Mouse (Mus musculus) midbrain, embryonic 10.5 days (tissue): ENCODE measurements around the gene Pnrc1. TPM values are rescaled to one million over a fixed set of nuclear protein-coding genes. Genes with fewer than 3 reads are reported as not detected.
"Not testable (repeated sequence)": the region's sequence is repeated elsewhere in the genome, so short reads cannot be mapped to it uniquely, and the experiment has no call there.

ENCODE experiments used
- DNase-seq: peaks from one replicate; pipeline ENCODE4 v3.0.0-alpha.2; 2017; ENCODE audit warnings: low spot score
- H3K27ac ChIP-seq: fragments of 300-500 bp; sonication (generic); replicated peaks from 2 replicates; pipeline ENCODE4 v1.5.1; 2016; ENCODE audit warnings: mild to moderate bottlenecking
- H3K27me3 ChIP-seq: fragments of 300-500 bp; sonication (generic); 2 replicates; pipeline ENCODE4 v1.6.1; 2016; ENCODE audit warnings: low read depth, mild to moderate bottlenecking; ENCODE audit not compliant: poor library complexity, severe bottlenecking
- H3K36me3 ChIP-seq: fragments of 300-500 bp; sonication (generic); 2 replicates; pipeline ENCODE4 v1.6.1; 2016; ENCODE audit warnings: mild to moderate bottlenecking, moderate library complexity
- H3K4me1 ChIP-seq: fragments of 300-500 bp; sonication (generic); 2 replicates; pipeline ENCODE4 v1.6.1; 2016
- H3K4me3 ChIP-seq: fragments of 300-500 bp; sonication (generic); 2 replicates; pipeline ENCODE4 v1.5.1; 2016; ENCODE audit warnings: mild to moderate bottlenecking, moderate library complexity
- H3K9me3 ChIP-seq: fragments of 300-500 bp; sonication (generic); replicated peaks from 2 replicates; pipeline ENCODE4 v1.6.1; 2016; ENCODE audit warnings: mild to moderate bottlenecking
- whole genome bisulfite sequencing: fragments of 180-500 bp; shearing (Covaris S2); methylation state at CpG from one replicate; pipeline ENCODE4 v1.1.7; 2016; 5-methylcytosine and 5-hydroxymethylcytosine counted together
- polyA plus RNA-seq: library from polyadenylated mRNA; unstranded; fragments of >200 nt; fragmentation: Nextera tagmentation; extraction: Ambion mirVana; gene quantifications from 2 replicates; pipeline ENCODE4 v1.2.1, GENCODE M21; 2016

Gene Pnrc1
- 70.6 and 74.5 TPM in 2 replicates for polyA plus RNA-seq

DNA sequence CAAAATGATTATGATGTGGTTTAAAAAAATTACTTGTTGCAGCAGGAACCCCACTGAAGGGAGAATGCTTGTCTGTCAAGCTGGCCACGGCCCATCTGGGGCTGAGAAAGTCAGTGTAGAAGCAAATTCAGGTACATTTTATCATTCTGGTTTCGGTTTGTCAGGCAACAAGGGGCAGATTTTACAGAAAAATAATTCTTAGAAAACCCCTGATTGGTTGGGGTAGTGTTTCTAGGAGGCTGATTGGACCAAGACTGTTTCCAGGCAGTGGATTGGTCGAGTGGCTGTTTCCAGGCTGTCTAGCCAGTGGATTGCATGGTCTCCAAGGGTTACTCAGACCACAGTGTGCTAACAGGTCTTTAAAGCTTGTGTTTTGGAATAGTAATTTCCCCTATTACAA, at the start of gene Pnrc1:
Gene Pnrc1, minus strand, starts transcription at position 162 of the 400 bp plus-strand sequence.
- Histone ChIP-seq H3K27ac (no peak within 1 kb of the TSS), H3K9me3 (no peaks in the 10 kb centered on the region), H3K4me3 (no peak within 1 kb of the TSS), H3K4me1 (no peaks in the 10 kb centered on the region), H3K27me3 (no peaks in the 10 kb centered on the region), H3K36me3 (no peaks in the 10 kb centered on the region)
- no peak for DNase-seq
- 78% methylated on average over 3 of the region's 3 CpGs for WGBS

DNA sequence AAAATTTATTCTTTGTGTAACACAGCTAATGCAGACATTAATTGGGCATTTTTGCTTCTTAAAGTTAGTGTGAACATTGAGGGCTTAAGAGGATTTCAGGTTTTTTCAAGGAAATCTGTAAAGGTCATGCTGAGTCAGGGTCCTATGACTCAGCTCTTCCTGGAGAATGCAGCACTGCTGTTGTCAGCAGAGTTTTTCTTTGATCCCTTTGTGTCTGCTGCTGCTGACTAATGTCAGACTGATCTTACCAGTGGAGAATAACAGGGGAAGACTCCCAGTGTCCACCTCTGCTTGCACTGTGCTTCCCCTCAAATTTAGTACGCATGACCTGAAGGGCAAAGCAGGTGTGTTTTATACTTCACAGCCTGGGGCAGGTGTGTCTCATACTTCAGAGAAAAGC, 48.0 kb upstream of the Pnrc1 start:
- H3K4me3 ChIP-seq: no peak overlapping the region
- no peaks in the 10 kb centered on the region for H3K27me3 ChIP-seq
- DNase-seq: no peak
- no peaks in the 10 kb centered on the region for H3K4me1 ChIP-seq
- no peaks in the 10 kb centered on the region for H3K9me3 ChIP-seq
- WGBS: 92% methylated on average over 1 of the region's 1 CpGs
- no peak overlapping the region for H3K27ac ChIP-seq
- peaks cover 85% of the 10 kb centered on the region for H3K36me3 ChIP-seq

DNA sequence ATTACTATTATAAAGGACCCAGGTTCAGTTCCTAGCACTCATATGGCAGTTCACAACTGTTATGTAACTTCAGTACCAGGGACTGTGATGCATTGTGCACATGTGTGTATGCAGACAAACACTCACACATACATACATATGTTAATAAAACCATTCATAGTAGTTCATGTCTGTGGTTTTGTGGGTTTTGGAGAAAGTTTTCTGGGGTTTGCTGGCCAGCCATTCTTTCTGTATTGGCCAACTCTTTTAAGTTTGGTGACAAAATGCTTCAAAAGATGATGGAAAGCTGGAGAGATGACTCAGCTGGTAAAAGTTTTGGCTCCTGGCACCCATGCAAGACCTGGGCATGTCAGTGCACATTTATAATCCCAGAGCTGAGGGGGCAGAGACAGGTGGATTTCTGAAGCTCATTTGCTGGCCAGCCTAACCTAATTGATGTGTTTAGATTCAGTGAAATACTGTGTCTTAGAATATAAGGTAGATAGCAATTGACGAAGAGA, 43.0 kb upstream of the Pnrc1 start:
- H3K4me3 ChIP-seq: no peak overlapping the region
- no peaks in the 10 kb centered on the region for H3K27me3 ChIP-seq
- no peaks in the 10 kb centered on the region for H3K4me1 ChIP-seq
- H3K36me3 ChIP-seq: peaks cover 84% of the 10 kb centered on the region
- no peak overlapping the region for H3K27ac ChIP-seq
- no peaks in the 10 kb centered on the region for H3K9me3 ChIP-seq
- WGBS: 100% methylated on average over 1 of the region's 1 CpGs
- DNase-seq: no peak

DNA sequence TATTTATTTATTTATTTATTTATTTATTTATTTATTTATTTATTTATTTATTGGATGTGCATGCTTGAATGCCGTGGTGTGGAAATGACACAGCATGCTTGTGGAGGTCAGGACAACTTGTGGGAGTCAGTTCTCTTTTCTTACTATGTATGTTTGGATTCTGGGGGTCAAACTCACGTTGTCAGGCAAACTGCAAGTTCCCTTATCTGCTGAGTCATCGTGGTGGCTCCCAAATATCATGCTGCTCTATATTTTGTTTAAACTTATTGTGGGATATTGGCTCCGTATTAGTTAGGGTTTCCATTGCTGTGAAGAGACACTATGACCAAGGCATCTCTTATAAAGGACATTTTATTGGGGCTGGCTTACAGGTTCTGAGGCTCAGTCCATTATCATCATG, 41.2 kb upstream of the Pnrc1 start:
- DNase-seq: no peak
- no peak overlapping the region for H3K4me3 ChIP-seq
- H3K9me3 ChIP-seq: no peaks in the 10 kb centered on the region
- H3K4me1 ChIP-seq: no peaks in the 10 kb centered on the region
- 93% methylated on average over 4 of the region's 4 CpGs for WGBS
- no peaks in the 10 kb centered on the region for H3K27me3 ChIP-seq
- H3K36me3 ChIP-seq: peaks cover 91% of the 10 kb centered on the region
- no peak overlapping the region for H3K27ac ChIP-seq

DNA sequence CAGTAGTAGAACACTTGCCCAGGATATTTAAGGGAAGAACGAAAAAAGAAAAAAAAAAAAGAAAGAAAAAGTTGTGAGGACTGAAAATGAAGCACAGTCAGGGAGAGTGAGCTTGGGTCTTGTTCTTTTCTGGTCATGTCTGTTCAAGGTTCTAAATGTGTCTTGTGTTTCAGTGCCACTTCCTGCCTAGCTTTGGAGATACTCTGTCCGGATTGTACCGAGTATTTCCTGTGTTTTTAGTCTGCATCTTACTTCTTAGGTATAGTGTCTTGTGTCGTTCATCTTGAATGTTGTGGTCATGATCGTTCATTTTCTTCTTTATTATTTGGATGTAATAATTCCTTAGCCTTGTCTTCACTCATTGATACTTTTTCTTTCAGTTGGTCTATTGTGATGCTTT, 25.9 kb upstream of the Pnrc1 start:
- 85% methylated on average over 5 of the region's 5 CpGs for WGBS
- Histone ChIP-seq H3K9me3 (no peaks in the 10 kb centered on the region), H3K27ac (no peak overlapping the region), H3K4me1 (peaks cover 8% of the 10 kb centered on the region), H3K36me3 (peaks cover 33% of the 10 kb centered on the region), H3K27me3 (no peaks in the 10 kb centered on the region), H3K4me3 (no peak overlapping the region)
- no peak for DNase-seq

DNA sequence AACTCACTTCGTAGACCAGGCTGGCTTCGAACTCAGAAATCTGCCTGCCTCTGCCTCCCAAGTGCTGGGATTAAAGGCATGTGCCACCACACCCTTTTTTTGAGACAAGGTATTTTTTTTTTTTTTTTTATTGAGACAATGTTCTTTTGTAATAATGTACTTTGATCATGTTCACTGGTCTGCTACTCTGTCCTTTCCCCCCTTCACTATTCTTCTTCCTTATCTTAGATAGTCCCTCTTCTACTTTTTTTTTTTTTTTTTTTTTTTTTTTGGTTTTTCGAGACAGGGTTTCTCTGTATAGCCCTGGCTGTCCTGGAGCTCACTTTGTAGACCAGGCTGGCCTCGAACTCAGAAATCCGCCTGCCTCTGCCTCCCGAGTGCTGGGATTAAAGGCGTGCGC, 24.2 kb upstream of the Pnrc1 start:
- not testable (repeated sequence) for H3K27ac ChIP-seq, H3K9me3 ChIP-seq, DNase-seq, H3K4me3 ChIP-seq, H3K27me3 ChIP-seq, H3K4me1 ChIP-seq
- WGBS: 98% methylated on average over 7 of the region's 8 CpGs
- peaks cover 24% of the 10 kb centered on the region for H3K36me3 ChIP-seq

DNA sequence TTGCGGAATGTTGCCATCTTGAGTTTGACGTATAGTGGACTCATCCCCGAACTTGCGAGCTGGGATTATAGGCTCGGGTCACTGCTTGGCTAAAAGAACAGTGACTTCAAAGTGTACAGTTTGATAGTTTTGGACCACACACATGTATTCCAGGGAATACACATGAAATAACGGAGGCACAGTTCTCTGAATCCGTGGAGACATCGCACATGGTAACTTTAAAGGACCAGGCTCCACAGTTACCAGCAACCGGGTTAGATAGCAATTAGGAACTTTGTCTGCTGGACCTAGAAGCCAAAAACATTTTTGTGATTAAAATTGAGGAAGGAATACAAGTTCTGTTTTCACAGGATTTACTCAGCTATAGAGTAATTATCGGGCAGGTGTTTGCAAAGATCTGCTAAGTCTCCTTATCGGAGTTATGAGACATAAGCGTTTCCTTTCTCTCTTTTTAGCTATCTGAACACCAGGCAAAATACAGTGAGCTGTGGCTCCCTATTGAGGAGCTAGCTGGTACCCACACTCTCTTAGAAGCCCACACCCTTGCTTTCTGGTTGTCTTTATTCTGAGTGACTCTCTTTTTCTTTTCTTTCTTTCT, 21.0 kb upstream of the Pnrc1 start:
- H3K4me1 ChIP-seq: peaks cover 9% of the 10 kb centered on the region
- no peaks in the 10 kb centered on the region for H3K27me3 ChIP-seq
- no peak for DNase-seq
- 25% methylated on average over 12 of the region's 12 CpGs for WGBS
- peak overlapping the region; percentile 95 for H3K4me3 ChIP-seq
- no peaks in the 10 kb centered on the region for H3K9me3 ChIP-seq
- peak overlapping the region; percentile 90 for H3K27ac ChIP-seq
- H3K36me3 ChIP-seq: peaks cover 11% of the 10 kb centered on the region; the same call in 1 of the 2 replicates

DNA sequence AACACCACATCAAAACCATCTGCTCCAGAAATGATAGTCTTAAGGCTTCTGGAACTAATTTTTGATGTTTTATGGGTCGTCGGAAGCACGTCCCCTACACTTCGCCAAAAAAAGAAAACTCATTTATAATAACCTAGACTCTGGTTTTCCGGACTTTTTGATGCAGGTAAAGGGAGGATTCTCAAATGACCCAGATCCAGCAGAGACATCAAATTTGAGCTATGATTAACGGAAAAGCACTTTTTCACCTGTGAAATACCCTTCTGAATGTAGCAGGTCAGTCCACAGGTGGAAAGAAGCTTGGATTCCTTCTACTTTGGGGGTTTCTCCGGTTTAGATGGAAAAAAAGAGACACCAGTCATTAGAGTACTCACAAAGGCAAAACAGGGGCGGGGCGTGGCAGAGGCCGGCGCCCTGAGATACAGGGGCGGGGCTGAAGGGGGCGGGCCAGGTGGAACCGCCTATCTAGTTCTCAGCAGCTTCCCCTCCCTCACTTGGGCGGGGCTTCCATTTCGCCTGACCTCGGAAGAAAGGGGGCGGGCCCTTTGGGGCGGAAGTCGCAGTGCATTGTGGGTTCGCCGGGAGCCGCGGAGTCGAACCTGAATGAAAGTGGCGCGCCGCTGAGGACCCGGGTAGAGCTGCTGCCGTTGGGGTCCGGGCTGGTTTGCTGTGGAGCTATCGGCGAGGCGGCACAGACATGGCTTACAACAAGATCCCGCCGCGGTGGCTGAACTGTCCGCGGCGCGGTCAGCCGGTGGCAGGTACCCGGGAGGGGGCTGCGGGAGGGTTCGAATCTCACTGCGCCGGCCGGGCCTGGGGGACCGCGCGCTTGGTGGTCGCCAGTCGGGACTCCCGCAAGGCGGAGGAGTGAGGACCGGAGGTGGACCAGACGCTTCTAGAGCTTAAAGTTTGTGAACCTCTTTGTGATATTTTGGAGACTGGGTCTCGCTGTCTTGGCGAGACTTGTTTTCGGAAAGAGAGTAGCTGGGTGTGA, 20.1 kb upstream of the Pnrc1 start, which contains the start of gene Rngtt:
Gene Rngtt, plus strand, starts transcription at position 548 of the 994 bp plus-strand sequence.
- Histone ChIP-seq H3K27ac (peak within 1 kb of the TSS; percentile 90), H3K4me1 (peaks cover 9% of the 10 kb centered on the region), H3K9me3 (no peaks in the 10 kb centered on the region), H3K4me3 (peak within 1 kb of the TSS; percentile 95), H3K36me3 (peaks cover 11% of the 10 kb centered on the region; the same call in 1 of the 2 replicates), H3K27me3 (no peaks in the 10 kb centered on the region)
- peak; percentile 96 for DNase-seq
- 4% methylated on average over 60 of the region's 60 CpGs for WGBS

DNA sequence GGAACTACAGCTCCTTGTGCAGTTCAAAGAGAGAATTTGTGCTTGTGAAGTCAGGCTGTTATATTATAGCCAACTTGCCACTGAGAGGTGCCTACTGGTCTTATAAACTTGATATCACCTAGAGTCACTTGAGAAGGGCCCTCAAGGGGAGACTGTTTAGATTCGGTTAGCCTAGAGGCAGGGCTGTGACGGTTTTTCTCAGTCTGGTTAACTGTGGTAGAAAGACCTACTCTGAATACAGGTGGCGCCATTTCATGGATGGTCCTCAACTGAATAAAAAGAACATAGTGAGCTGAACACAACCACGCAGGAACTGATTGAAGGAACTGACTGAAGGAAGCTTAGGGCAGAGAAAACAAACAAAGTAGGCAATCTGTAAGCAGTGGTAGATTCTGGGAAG, 17.2 kb upstream of the Pnrc1 start:
- Histone ChIP-seq H3K9me3 (peaks cover 6% of the 10 kb centered on the region; the same call in 1 of the 2 replicates), H3K4me1 (peaks cover 9% of the 10 kb centered on the region), H3K36me3 (peaks cover 4% of the 10 kb centered on the region; the same call in 1 of the 2 replicates), H3K4me3 (no peak overlapping the region), H3K27ac (no peak overlapping the region), H3K27me3 (no peaks in the 10 kb centered on the region)
- 73% methylated on average over 4 of the region's 4 CpGs for WGBS
- DNase-seq: no peak

DNA sequence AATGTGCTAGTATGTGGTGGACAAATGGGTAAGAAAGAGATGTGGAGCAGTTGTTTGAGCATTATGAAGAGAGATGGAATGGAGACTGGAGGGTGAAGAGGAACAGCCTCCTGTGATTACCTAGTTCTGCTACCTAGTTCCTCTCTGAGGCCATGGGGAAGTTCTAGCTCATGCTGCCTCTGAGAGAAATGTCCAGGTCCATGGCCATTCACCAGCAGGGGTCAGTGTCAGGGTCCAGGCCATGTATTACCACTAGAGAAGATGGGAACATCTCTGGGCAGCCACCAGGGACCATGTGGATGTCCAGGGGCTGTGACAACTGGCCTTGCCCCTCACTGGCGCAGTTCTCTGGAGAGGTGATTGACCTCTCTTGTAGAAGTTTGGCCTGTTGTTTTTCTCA, 13.1 kb upstream of the Pnrc1 start:
- Histone ChIP-seq H3K36me3 (no peaks in the 10 kb centered on the region), H3K27me3 (no peaks in the 10 kb centered on the region), H3K9me3 (peaks cover 6% of the 10 kb centered on the region; the same call in 1 of the 2 replicates), H3K4me1 (no peaks in the 10 kb centered on the region), H3K4me3 (no peak overlapping the region), H3K27ac (no peak overlapping the region)
- DNase-seq: no peak
- 85% methylated on average over 1 of the region's 1 CpGs for WGBS

DNA sequence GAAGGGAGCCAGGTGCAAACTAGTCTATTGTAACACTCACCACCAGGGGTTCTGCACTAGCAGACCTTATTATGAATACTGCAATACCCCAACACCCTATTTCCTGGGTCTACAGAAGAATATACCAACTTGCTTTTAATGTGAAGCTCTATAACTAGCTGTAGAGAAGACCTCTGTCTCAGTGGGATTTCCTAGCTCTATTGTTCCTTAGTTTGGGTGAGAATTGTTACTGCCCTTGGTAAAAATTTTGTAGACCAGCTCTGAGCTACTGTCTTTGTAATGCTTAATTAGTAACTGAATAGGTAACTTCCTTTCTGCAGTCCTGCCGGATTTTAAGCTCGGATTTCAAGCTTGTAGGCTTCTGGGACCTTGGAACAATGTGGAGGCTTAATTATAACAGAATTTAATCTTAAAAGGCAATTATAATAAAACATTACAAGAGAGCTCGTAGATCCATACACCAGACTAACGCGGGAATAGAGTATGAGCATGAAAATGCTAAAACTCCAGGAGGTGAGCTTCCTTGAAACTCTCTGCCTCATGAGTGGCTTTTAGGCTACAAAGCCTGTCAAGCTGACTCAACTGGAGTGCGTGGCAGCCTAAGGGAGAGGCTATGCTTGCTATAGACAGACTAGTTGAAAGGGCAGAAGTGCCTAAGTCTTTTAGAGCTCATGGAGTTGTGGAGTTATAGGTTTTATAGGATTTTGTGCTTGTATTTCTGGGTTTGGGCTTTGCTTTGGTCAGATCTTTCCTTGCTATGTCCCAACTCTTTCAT, 11.1 kb upstream of the Pnrc1 start:
- H3K27ac ChIP-seq, H3K4me1 ChIP-seq, H3K36me3 ChIP-seq, DNase-seq, H3K4me3 ChIP-seq, H3K9me3 ChIP-seq, H3K27me3 ChIP-seq: not testable (repeated sequence)
- WGBS: 87% methylated on average over 6 of the region's 6 CpGs
